Mouse (Mus musculus): Measurements from ENCODE around the gene Rnf149.

- TF ChIP-seq CTCF (IDR thresholded peaks at IDR 0.05; ENCODE audit: insufficient read depth, low read depth, low read length) (no peak), POLR2A (IDR thresholded peaks at IDR 0.05; ENCODE audit: insufficient read depth, low read depth, low read length) (no peak)
Measured at GRCm38 (mm10) chr1:39549831-39550230, 27.4 kb downstream of the Rnf149 start.
